Mouse (Mus musculus): ENCODE measurements at regions not wholly inside any gene's neighbourhood (a gene's known extent, or its start where the extent isn't known, plus 50 kb on each side); places are given as distances from the start of the nearest gene placed in this dataset.
A peak's percentile ranks its signal among the peaks of the same experiment; 100 is the strongest.
"Not testable (repeated sequence)": the region's sequence is repeated elsewhere in the genome, so short reads cannot be mapped to it uniquely, and the experiment has no call there.

- H3K4me1 ChIP-seq = no peaks in the 10 kb centered on the region
- no peak overlapping the region for H3K4me2 ChIP-seq (replicated peaks)
- no peak for ATAC-seq (ENCODE audit: insufficient number of reproducible peaks, low FRiP score, low TSS enrichment, low read depth)
- no peak overlapping the region for H3K27ac ChIP-seq (replicated peaks)
- H3K4me3 ChIP-seq (replicated peaks) = no peak overlapping the region
- no peaks in the 10 kb centered on the region for H3K36me3 ChIP-seq
- no peaks in the 10 kb centered on the region for H3K27me3 ChIP-seq
- 92% methylated on average over 1 of the region's 1 CpGs for WGBS
- no peak overlapping the region for H3K9ac ChIP-seq
- no peaks in the 10 kb centered on the region for H3K9me3 ChIP-seq (replicated peaks)
Observed at GRCm38 (mm10) chr16:49430296-49430695, 268.7 kb upstream of the Ift57 start.

GRCm38 (mm10) chr16:49431902-49432301, 267.1 kb upstream of the Ift57 start:
- Histone ChIP-seq H3K4me1 (no peaks in the 10 kb centered on the region), H3K27ac (replicated peaks) (no peak overlapping the region), H3K9ac (no peak overlapping the region), H3K36me3 (no peaks in the 10 kb centered on the region), H3K27me3 (no peaks in the 10 kb centered on the region), H3K4me3 (replicated peaks) (no peak overlapping the region), H3K9me3 (replicated peaks) (no peaks in the 10 kb centered on the region), H3K4me2 (replicated peaks) (no peak overlapping the region)
- 34% methylated on average over 2 of the region's 2 CpGs for WGBS
- no peak for ATAC-seq (ENCODE audit: insufficient number of reproducible peaks, low FRiP score, low TSS enrichment, low read depth)

GRCm38 (mm10) chr16:49441225-49441624, 257.8 kb upstream of the Ift57 start:
- WGBS = 83% methylated on average over 1 of the region's 1 CpGs
- ATAC-seq (ENCODE audit: insufficient number of reproducible peaks, low FRiP score, low TSS enrichment, low read depth) = no peak
- no peak overlapping the region for H3K9ac ChIP-seq
- no peak overlapping the region for H3K4me2 ChIP-seq (replicated peaks)
- no peaks in the 10 kb centered on the region for H3K36me3 ChIP-seq
- no peaks in the 10 kb centered on the region for H3K27me3 ChIP-seq
- no peak overlapping the region for H3K4me3 ChIP-seq (replicated peaks)
- H3K27ac ChIP-seq (replicated peaks) = no peak overlapping the region
- no peaks in the 10 kb centered on the region for H3K4me1 ChIP-seq
- no peaks in the 10 kb centered on the region for H3K9me3 ChIP-seq (replicated peaks)

- H3K9ac ChIP-seq; ATAC-seq (ENCODE audit: insufficient number of reproducible peaks, low FRiP score, low TSS enrichment, low read depth); H3K4me1 ChIP-seq; H3K27ac ChIP-seq (replicated peaks); H3K4me2 ChIP-seq (replicated peaks); H3K27me3 ChIP-seq; H3K9me3 ChIP-seq (replicated peaks); H3K4me3 ChIP-seq (replicated peaks); H3K36me3 ChIP-seq: not testable (repeated sequence)
- 92% methylated on average over 9 of the region's 9 CpGs for WGBS
Observed at GRCm38 (mm10) chr16:49447356-49447755, 251.7 kb upstream of the Ift57 start.

- WGBS = 87% methylated on average over 8 of the region's 8 CpGs
- no peak overlapping the region for H3K4me3 ChIP-seq (replicated peaks)
- H3K36me3 ChIP-seq = no peaks in the 10 kb centered on the region
- H3K27me3 ChIP-seq = no peaks in the 10 kb centered on the region
- H3K9ac ChIP-seq = no peak overlapping the region
- H3K27ac ChIP-seq (replicated peaks) = no peak overlapping the region
- no peak for ATAC-seq (ENCODE audit: insufficient number of reproducible peaks, low FRiP score, low TSS enrichment, low read depth)
- H3K4me2 ChIP-seq (replicated peaks) = no peak overlapping the region
- H3K4me1 ChIP-seq = no peaks in the 10 kb centered on the region
- no peaks in the 10 kb centered on the region for H3K9me3 ChIP-seq (replicated peaks)
Observed at GRCm38 (mm10) chr16:49493881-49494280, 205.2 kb upstream of the Ift57 start.

DNA sequence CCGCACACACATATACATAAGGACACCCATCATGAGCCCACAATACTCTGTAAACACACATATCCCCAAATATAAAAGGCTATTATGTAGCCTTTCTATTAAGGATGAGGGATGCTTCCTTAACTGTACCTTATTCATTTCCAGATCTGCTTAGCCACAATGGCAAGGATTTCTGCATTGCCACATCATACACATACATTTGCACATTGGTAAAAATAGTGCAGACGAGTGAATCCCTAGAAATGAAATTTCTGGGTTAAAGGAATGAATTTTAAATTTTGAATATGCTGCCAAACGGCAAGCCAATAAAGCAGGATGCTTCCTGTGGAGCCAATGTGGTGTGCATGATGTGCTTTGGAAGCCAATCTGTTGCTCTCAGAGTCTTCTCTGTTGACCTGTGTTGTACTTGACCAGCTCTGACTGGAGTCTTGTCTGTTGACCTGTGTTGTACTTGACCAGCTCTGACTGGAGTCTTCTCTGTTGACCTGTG, 201.5 kb upstream of the Ift57 start:
- no peaks in the 10 kb centered on the region for H3K36me3 ChIP-seq
- no peaks in the 10 kb centered on the region for H3K9me3 ChIP-seq (replicated peaks)
- 86% methylated on average over 3 of the region's 3 CpGs for WGBS
- H3K4me3 ChIP-seq (replicated peaks) = no peak overlapping the region
- no peak overlapping the region for H3K27ac ChIP-seq (replicated peaks)
- no peak overlapping the region for H3K4me2 ChIP-seq (replicated peaks)
- ATAC-seq (ENCODE audit: insufficient number of reproducible peaks, low FRiP score, low TSS enrichment, low read depth) = no peak
- H3K27me3 ChIP-seq = no peaks in the 10 kb centered on the region
- no peak overlapping the region for H3K9ac ChIP-seq
- no peaks in the 10 kb centered on the region for H3K4me1 ChIP-seq

DNA sequence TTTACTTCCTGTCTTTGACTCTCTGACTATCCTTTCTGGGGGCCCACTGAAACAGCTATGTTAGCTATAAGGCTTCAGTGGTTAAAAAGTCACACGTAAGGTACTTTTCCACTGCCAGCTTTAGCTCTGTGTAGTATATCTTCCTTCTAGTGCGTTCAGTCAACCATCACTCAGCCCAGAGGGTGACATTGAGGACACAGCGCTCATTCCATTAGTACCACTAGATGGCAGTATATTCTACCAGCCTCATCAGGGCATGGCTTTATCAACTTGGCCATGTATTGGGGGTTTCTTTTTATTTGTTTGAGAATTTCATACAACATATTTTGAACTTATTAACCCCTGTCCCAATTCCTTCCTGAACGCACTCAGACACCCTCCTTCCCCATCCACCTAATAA, 198.2 kb upstream of the Ift57 start:
- no peak for ATAC-seq (ENCODE audit: insufficient number of reproducible peaks, low FRiP score, low TSS enrichment, low read depth)
- Histone ChIP-seq H3K27me3 (no peaks in the 10 kb centered on the region), H3K36me3 (no peaks in the 10 kb centered on the region), H3K9me3 (replicated peaks) (no peaks in the 10 kb centered on the region), H3K9ac (no peak overlapping the region), H3K4me1 (no peaks in the 10 kb centered on the region), H3K4me2 (replicated peaks) (no peak overlapping the region), H3K27ac (replicated peaks) (no peak overlapping the region), H3K4me3 (replicated peaks) (no peak overlapping the region)
- 32% methylated on average over 4 of the region's 4 CpGs for WGBS

DNA sequence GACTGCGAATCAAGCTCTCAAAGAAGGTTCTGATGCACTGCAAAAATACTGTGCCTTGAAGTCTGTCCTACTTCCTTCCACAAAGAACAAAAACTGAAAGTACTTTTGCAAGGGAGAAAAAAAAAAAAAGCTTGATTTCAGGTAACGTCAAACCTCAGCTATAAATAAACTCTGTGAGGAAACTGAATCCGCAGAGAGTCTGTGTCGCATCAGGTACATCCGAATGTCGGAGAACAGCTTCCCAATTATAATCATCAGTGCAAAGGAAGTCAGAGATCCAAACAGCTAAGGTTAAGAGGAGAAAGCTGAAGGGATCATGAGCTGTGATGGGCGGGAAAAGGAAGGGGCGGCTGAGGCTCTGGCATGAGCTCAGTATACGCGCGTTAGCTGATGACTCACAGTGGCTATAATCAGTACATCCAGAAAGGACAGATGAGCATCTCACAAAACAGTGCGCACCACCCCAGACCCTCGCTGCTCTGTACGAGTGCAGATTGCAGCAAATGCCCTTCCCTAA, 195.1 kb upstream of the Ift57 start:
- H3K4me1 ChIP-seq = no peaks in the 10 kb centered on the region
- H3K9me3 ChIP-seq (replicated peaks) = no peaks in the 10 kb centered on the region
- no peak for ATAC-seq (ENCODE audit: insufficient number of reproducible peaks, low FRiP score, low TSS enrichment, low read depth)
- H3K27ac ChIP-seq (replicated peaks) = no peak overlapping the region
- H3K27me3 ChIP-seq = no peaks in the 10 kb centered on the region
- WGBS = 57% methylated on average over 14 of the region's 14 CpGs
- H3K4me3 ChIP-seq (replicated peaks) = no peak overlapping the region
- H3K9ac ChIP-seq = no peak overlapping the region
- no peaks in the 10 kb centered on the region for H3K36me3 ChIP-seq
- H3K4me2 ChIP-seq (replicated peaks) = peak overlapping the region; percentile 28

GRCm38 (mm10) chr16:49504669-49505068, 194.4 kb upstream of the Ift57 start:
- 78% methylated on average over 6 of the region's 6 CpGs for WGBS
- no peaks in the 10 kb centered on the region for H3K9me3 ChIP-seq (replicated peaks)
- H3K27me3 ChIP-seq = no peaks in the 10 kb centered on the region
- no peaks in the 10 kb centered on the region for H3K4me1 ChIP-seq
- no peak overlapping the region for H3K27ac ChIP-seq (replicated peaks)
- no peak overlapping the region for H3K4me3 ChIP-seq (replicated peaks)
- H3K4me2 ChIP-seq (replicated peaks) = no peak overlapping the region
- no peak overlapping the region for H3K9ac ChIP-seq
- ATAC-seq (ENCODE audit: insufficient number of reproducible peaks, low FRiP score, low TSS enrichment, low read depth) = no peak
- no peaks in the 10 kb centered on the region for H3K36me3 ChIP-seq

DNA sequence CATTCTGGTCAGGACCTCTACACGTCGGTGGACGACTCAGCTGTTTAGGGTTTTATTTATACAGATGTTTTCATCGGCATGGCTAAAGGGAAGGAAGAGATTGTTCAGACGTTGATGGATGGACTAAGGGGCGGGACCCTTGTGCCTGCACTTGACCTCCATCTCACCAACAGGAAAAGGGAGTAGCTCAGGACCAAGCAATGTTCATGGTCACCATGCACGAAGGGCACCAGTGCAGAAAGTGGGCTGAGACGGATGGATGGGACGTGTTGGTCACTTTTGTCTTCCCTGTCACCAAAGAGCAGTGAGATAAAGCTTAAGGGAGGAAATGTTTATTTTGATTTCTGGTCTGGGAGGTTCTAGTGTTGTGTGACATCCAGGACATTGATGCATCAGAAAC, 193.8 kb upstream of the Ift57 start:
- Histone ChIP-seq H3K4me1 (no peaks in the 10 kb centered on the region), H3K9me3 (replicated peaks) (no peaks in the 10 kb centered on the region), H3K9ac (no peak overlapping the region), H3K36me3 (no peaks in the 10 kb centered on the region), H3K27ac (replicated peaks) (no peak overlapping the region), H3K27me3 (no peaks in the 10 kb centered on the region), H3K4me3 (replicated peaks) (no peak overlapping the region), H3K4me2 (replicated peaks) (no peak overlapping the region)
- WGBS = 85% methylated on average over 9 of the region's 9 CpGs
- ATAC-seq (ENCODE audit: insufficient number of reproducible peaks, low FRiP score, low TSS enrichment, low read depth) = no peak

GRCm38 (mm10) chr16:49518844-49519243, 180.2 kb upstream of the Ift57 start:
- ATAC-seq (ENCODE audit: insufficient number of reproducible peaks, low FRiP score, low TSS enrichment, low read depth) = no peak
- no peak overlapping the region for H3K4me2 ChIP-seq (replicated peaks)
- no peaks in the 10 kb centered on the region for H3K4me1 ChIP-seq
- no peaks in the 10 kb centered on the region for H3K36me3 ChIP-seq
- no peaks in the 10 kb centered on the region for H3K27me3 ChIP-seq
- H3K4me3 ChIP-seq (replicated peaks) = no peak overlapping the region
- H3K9ac ChIP-seq = no peak overlapping the region
- no peak overlapping the region for H3K27ac ChIP-seq (replicated peaks)
- 88% methylated on average over 3 of the region's 3 CpGs for WGBS
- H3K9me3 ChIP-seq (replicated peaks) = no peaks in the 10 kb centered on the region

DNA sequence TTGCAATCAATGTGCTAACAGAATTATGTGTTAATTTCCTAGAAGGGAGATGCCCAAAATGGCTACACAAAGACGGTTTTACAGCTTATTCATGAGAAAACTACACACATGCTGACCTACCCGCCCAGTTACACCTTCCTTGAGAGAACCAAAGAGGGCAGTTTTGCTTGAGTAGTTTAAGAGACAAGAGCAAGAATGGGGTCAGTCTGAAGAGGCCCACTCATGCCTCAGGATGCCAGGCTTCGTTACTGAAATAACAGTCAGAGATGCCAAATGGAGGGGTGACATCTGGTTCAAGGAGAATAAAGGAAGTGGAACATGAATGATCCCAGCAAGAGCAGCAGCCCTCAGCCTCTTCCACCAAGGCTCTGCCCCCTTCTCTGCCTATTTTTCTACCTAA, 178.6 kb upstream of the Ift57 start:
- no peaks in the 10 kb centered on the region for H3K36me3 ChIP-seq
- no peak overlapping the region for H3K4me2 ChIP-seq (replicated peaks)
- no peaks in the 10 kb centered on the region for H3K27me3 ChIP-seq
- H3K4me3 ChIP-seq (replicated peaks) = no peak overlapping the region
- H3K27ac ChIP-seq (replicated peaks) = no peak overlapping the region
- no peak overlapping the region for H3K9ac ChIP-seq
- no peak for ATAC-seq (ENCODE audit: insufficient number of reproducible peaks, low FRiP score, low TSS enrichment, low read depth)
- 72% methylated on average over 3 of the region's 3 CpGs for WGBS
- H3K9me3 ChIP-seq (replicated peaks) = no peaks in the 10 kb centered on the region
- no peaks in the 10 kb centered on the region for H3K4me1 ChIP-seq

Measured in embryonic facial prominence, embryonic 15.5 days (tissue).